Mouse (Mus musculus): ENCODE results near the gene Sphk1. TPM values are rescaled to one million over a fixed set of nuclear protein-coding genes. Genes with fewer than 3 reads are reported as not detected.

The Sphk1 gene
- polyA plus RNA-seq, 1 experiment, result 15.7 TPM

DNA sequence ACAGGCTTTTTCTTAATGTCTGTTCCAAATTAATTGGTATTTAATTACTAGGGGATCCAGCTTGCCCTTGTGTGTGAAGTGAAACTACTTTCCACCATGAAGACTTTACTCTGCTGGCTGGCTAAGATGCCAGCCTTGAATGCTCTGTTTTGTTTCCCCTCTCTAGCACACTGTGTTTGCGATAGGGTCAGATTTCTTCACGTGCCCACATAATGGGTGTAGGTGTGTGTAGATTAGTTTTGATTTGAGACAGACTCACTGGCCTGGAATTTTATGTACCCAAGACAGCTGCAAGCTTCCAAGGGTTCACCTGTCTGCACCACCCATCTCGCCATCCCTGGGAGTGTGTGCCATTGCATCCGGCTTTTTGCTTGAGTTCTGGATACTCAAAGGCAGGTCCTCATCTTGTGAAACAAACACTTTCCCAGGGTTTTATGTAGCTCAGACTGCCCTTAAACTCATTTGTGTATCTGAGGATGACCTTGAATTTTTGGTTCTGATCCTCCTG, 17.1 kb upstream of the Sphk1 start:
- Histone ChIP-seq H3K36me3 (ENCODE audit: control insufficient read depth, insufficient read depth, low read length) (no peaks in the 10 kb centered on the region), H3K27me3 (ENCODE audit: control insufficient read depth, insufficient read depth, low read length) (no peaks in the 10 kb centered on the region), H3K4me1 (replicated peaks; ENCODE audit: control insufficient read depth, insufficient read depth, low read length) (no peaks in the 10 kb centered on the region), H3K4me3 (ENCODE audit: control insufficient read depth, insufficient read depth, low read length) (no peak overlapping the region), H3K27ac (ENCODE audit: control insufficient read depth, insufficient read depth, low read length) (no peak overlapping the region)
- 88% methylated on average over 4 of the region's 4 CpGs for WGBS
- DNase-seq, result no peak
- TF ChIP-seq POLR2A (IDR thresholded peaks at IDR 0.05; ENCODE audit: control insufficient read depth, extremely low read depth, insufficient read depth, low read length, poor library complexity) (no peak), CTCF (IDR thresholded peaks at IDR 0.05; ENCODE audit: borderline replicate concordance, control insufficient read depth, extremely low read depth, insufficient read depth, low read length, poor library complexity) (no peak)

DNA sequence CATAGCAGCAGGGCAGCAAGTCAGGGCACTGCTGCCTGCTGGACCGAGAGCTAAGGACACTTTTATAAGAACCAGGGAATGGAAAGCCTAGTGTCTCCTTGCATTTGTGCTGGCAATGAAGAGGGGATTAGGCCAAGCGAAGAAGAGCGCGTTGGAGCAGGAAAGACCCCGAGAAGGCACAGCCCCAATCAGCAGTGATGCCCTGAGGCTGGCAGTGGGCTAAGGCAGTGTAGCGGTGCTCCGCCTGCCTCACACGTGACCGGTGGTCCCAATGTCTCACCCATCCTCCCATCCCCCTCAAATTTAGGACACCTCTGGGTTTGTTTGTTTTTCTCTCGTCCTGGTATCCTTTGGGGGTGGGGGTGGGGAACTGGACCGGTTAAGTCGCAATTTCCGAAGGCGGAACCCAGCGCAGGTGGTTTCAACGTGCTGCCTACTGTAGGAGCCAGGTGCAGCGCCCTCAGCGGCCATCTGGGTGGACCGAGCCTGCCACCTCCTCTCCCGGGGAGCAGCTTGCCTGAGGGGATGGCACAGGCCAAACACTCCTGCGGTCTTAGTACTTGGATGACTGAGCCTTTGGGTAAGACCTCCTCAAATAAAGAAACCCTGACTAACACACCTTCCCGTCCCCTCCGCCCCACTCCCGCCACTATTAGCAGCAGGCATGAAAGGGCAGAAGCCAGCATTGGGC, 15.2 kb upstream of the Sphk1 start:
- 45% methylated on average over 24 of the region's 24 CpGs for WGBS
- TF ChIP-seq POLR2A (IDR thresholded peaks at IDR 0.05; ENCODE audit: control insufficient read depth, extremely low read depth, insufficient read depth, low read length, poor library complexity) (no peak), CTCF (IDR thresholded peaks at IDR 0.05; ENCODE audit: borderline replicate concordance, control insufficient read depth, extremely low read depth, insufficient read depth, low read length, poor library complexity) (no peak)

GRCm38 (mm10) chr11:116518482-116518881, 12.2 kb upstream of the Sphk1 start:
- Histone ChIP-seq H3K27ac (ENCODE audit: control insufficient read depth, insufficient read depth, low read length) (no peak overlapping the region), H3K27me3 (ENCODE audit: control insufficient read depth, insufficient read depth, low read length) (no peaks in the 10 kb centered on the region), H3K36me3 (ENCODE audit: control insufficient read depth, insufficient read depth, low read length) (no peaks in the 10 kb centered on the region), H3K4me1 (replicated peaks; ENCODE audit: control insufficient read depth, insufficient read depth, low read length) (no peaks in the 10 kb centered on the region), H3K4me3 (ENCODE audit: control insufficient read depth, insufficient read depth, low read length) (no peak overlapping the region)
- no peak for DNase-seq
- TF ChIP-seq POLR2A (IDR thresholded peaks at IDR 0.05; ENCODE audit: control insufficient read depth, extremely low read depth, insufficient read depth, low read length, poor library complexity) (no peak), CTCF (IDR thresholded peaks at IDR 0.05; ENCODE audit: borderline replicate concordance, control insufficient read depth, extremely low read depth, insufficient read depth, low read length, poor library complexity) (no peak)
- 69% methylated on average over 8 of the region's 8 CpGs for WGBS

More for the DNA sequence above, 15.2 kb upstream of the Sphk1 start:
- no peak overlapping the region for H3K4me3 ChIP-seq (ENCODE audit: control insufficient read depth, insufficient read depth, low read length)
- H3K27me3 ChIP-seq (ENCODE audit: control insufficient read depth, insufficient read depth, low read length), result no peaks in the 10 kb centered on the region
- H3K36me3 ChIP-seq (ENCODE audit: control insufficient read depth, insufficient read depth, low read length), result no peaks in the 10 kb centered on the region
- no peak overlapping the region for H3K27ac ChIP-seq (ENCODE audit: control insufficient read depth, insufficient read depth, low read length)
- no peaks in the 10 kb centered on the region for H3K4me1 ChIP-seq (replicated peaks; ENCODE audit: control insufficient read depth, insufficient read depth, low read length)
- no peak for DNase-seq

GRCm38 (mm10) chr11:116521143-116521542, 9.6 kb upstream of the Sphk1 start:
- Histone ChIP-seq H3K4me1 (replicated peaks; ENCODE audit: control insufficient read depth, insufficient read depth, low read length) (no peaks in the 10 kb centered on the region), H3K27me3 (ENCODE audit: control insufficient read depth, insufficient read depth, low read length) (no peaks in the 10 kb centered on the region), H3K27ac (ENCODE audit: control insufficient read depth, insufficient read depth, low read length) (no peak overlapping the region), H3K36me3 (ENCODE audit: control insufficient read depth, insufficient read depth, low read length) (no peaks in the 10 kb centered on the region), H3K4me3 (ENCODE audit: control insufficient read depth, insufficient read depth, low read length) (no peak overlapping the region)
- DNase-seq, result no peak
- TF ChIP-seq POLR2A (IDR thresholded peaks at IDR 0.05; ENCODE audit: control insufficient read depth, extremely low read depth, insufficient read depth, low read length, poor library complexity) (no peak), CTCF (IDR thresholded peaks at IDR 0.05; ENCODE audit: borderline replicate concordance, control insufficient read depth, extremely low read depth, insufficient read depth, low read length, poor library complexity) (no peak)
- 70% methylated on average over 3 of the region's 3 CpGs for WGBS

- WGBS, result 94% methylated on average over 3 of the region's 3 CpGs
- H3K27me3 ChIP-seq (ENCODE audit: control insufficient read depth, insufficient read depth, low read length), result no peaks in the 10 kb centered on the region
- no peaks in the 10 kb centered on the region for H3K4me1 ChIP-seq (replicated peaks; ENCODE audit: control insufficient read depth, insufficient read depth, low read length)
- no peaks in the 10 kb centered on the region for H3K36me3 ChIP-seq (ENCODE audit: control insufficient read depth, insufficient read depth, low read length)
- H3K27ac ChIP-seq (ENCODE audit: control insufficient read depth, insufficient read depth, low read length), result no peak overlapping the region
- no peak for DNase-seq
- H3K4me3 ChIP-seq (ENCODE audit: control insufficient read depth, insufficient read depth, low read length), result no peak overlapping the region
- TF ChIP-seq POLR2A (IDR thresholded peaks at IDR 0.05; ENCODE audit: control insufficient read depth, extremely low read depth, insufficient read depth, low read length, poor library complexity) (no peak), CTCF (IDR thresholded peaks at IDR 0.05; ENCODE audit: borderline replicate concordance, control insufficient read depth, extremely low read depth, insufficient read depth, low read length, poor library complexity) (no peak)
Observed at GRCm38 (mm10) chr11:116522046-116522445, 8.7 kb upstream of the Sphk1 start.

DNA sequence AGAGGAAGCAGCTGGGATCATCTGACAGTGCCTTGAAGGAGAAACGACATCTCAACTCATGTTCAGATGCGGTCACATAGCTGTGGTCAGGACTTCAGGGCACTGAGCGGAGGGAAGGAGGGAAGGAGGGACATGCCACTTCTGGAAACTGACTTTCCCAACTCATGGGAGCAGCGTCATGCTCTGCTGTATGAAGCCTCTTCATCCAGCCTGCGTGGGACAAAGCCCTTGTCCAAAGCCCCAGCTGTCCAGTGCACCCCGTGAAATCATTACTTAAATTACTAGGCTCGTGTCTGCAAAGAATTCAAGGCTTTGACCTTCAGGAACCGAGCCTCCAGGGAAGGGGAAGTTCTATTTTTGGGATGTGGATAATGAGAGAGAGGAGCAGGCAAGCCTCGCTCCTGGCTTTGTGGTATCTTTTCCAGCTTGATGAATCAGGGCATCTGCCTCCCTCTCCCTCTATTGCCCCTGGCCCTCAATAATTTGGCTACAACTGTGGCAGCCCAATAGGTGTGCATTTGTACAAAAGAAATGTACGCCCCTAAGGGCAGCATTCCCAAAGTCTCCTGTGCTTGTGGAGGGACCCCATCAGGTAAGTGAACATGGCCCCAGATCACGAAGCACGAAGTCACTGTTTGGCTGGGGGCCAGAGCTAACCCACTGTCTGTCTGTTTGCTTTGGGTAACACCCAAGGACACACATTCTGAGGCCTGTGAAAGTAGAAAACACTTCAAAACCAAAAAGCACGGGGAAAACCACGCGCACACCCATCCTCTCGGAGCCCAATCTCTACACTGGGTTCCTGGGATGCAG, 7.6 kb upstream of the Sphk1 start:
- DNase-seq, result no peak
- TF ChIP-seq CTCF (IDR thresholded peaks at IDR 0.05; ENCODE audit: borderline replicate concordance, control insufficient read depth, extremely low read depth, insufficient read depth, low read length, poor library complexity) (no peak), POLR2A (IDR thresholded peaks at IDR 0.05; ENCODE audit: control insufficient read depth, extremely low read depth, insufficient read depth, low read length, poor library complexity) (no peak)
- no peaks in the 10 kb centered on the region for H3K27me3 ChIP-seq (ENCODE audit: control insufficient read depth, insufficient read depth, low read length)
- H3K4me1 ChIP-seq (replicated peaks; ENCODE audit: control insufficient read depth, insufficient read depth, low read length), result no peaks in the 10 kb centered on the region
- H3K4me3 ChIP-seq (ENCODE audit: control insufficient read depth, insufficient read depth, low read length), result no peak overlapping the region
- 63% methylated on average over 16 of the region's 16 CpGs for WGBS
- H3K27ac ChIP-seq (ENCODE audit: control insufficient read depth, insufficient read depth, low read length), result no peak overlapping the region
- H3K36me3 ChIP-seq (ENCODE audit: control insufficient read depth, insufficient read depth, low read length), result no peaks in the 10 kb centered on the region

Data from thymus, adult 2 months (tissue).